Mouse (Mus musculus) midbrain, embryonic 13.5 days (tissue): ENCODE results near the gene Plcb2. TPM values are rescaled to one million over a fixed set of nuclear protein-coding genes. Genes with fewer than 3 reads are reported as not detected.

Source experiments
- ATAC-seq: fragments of 200-750 bp; cut with Nextera tagmentation; 2 replicates; pipeline ENCODE4 v1.8.0; 2017; ENCODE audit warnings: mild to moderate bottlenecking, moderate TSS enrichment, moderate library complexity
- H3K27ac ChIP-seq: fragments of 300-500 bp; sonication (generic); 2 replicates; pipeline ENCODE4 v1.5.1; 2015; ENCODE audit warnings: inconsistent platforms, mild to moderate bottlenecking, moderate library complexity
- H3K27me3 ChIP-seq: fragments of 300-500 bp; sonication (generic); 2 replicates; pipeline ENCODE4 v1.6.1; 2015; ENCODE audit warnings: mild to moderate bottlenecking, inconsistent platforms
- H3K36me3 ChIP-seq: fragments of 300-500 bp; sonication (generic); 2 replicates; pipeline ENCODE4 v1.6.1; 2015; ENCODE audit warnings: mild to moderate bottlenecking, inconsistent platforms
- H3K4me1 ChIP-seq: fragments of 300-500 bp; sonication (generic); replicated peaks from 2 replicates; pipeline ENCODE4 v1.6.1; 2015; ENCODE audit warnings: inconsistent platforms
- H3K4me2 ChIP-seq: fragments of 300-500 bp; sonication (generic); replicated peaks from 2 replicates; pipeline ENCODE4 v1.6.1; 2015; ENCODE audit warnings: moderate library complexity, mild to moderate bottlenecking, inconsistent platforms
- H3K4me3 ChIP-seq: fragments of 300-500 bp; sonication (generic); replicated peaks from 2 replicates; pipeline ENCODE4 v1.5.1; 2015; ENCODE audit warnings: mild to moderate bottlenecking, inconsistent platforms
- H3K9ac ChIP-seq: fragments of 300-500 bp; sonication (generic); replicated peaks from 2 replicates; pipeline ENCODE4 v1.6.1; 2015; ENCODE audit warnings: mild to moderate bottlenecking, inconsistent platforms
- H3K9me3 ChIP-seq: fragments of 300-500 bp; sonication (generic); 2 replicates; pipeline ENCODE4 v1.6.1; 2016; ENCODE audit warnings: mild to moderate bottlenecking, inconsistent platforms
- WGBS: fragments of 180-500 bp; shearing (Covaris S2); methylation state at CpG from one replicate; pipeline ENCODE4 v1.1.7; 2015; 5-methylcytosine and 5-hydroxymethylcytosine counted together
- polyA plus RNA-seq: library from polyadenylated mRNA; unstranded; fragments of >200 nt; fragmentation: Nextera tagmentation; extraction: Ambion mirVana; gene quantifications from 2 replicates; pipeline ENCODE4 v1.2.1, GENCODE M21; 2015

Gene Plcb2
- polyA plus RNA-seq, result 0.11 and 0.13 TPM in 2 replicates

DNA sequence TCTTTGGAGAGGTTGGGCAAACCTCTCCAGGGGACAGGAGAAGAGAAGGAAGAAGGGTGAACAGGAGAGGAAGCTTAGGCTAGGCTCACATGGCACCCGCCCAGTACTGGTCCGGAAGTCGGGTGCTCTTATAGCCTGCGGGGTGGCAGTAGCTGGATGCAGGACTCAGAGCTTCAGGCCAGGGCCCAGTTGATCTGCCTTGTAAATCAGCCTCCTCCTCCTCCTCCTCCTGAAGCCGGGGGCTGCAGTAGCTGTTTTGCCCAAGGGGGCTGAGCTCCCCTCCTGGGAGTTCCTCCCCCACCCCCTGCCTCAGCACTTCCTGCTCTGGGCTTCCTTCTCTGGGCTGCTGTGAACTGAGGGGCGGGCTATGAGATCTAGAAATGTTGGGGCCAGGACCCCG is at the start of gene Plcb2:
TSS of gene Plcb2 (minus strand) at position 102 of the 400 bp plus-strand sequence.
- ATAC-seq, result 0 out of 2 replicates have a peak, but pooled peaks have one; percentile 56

DNA sequence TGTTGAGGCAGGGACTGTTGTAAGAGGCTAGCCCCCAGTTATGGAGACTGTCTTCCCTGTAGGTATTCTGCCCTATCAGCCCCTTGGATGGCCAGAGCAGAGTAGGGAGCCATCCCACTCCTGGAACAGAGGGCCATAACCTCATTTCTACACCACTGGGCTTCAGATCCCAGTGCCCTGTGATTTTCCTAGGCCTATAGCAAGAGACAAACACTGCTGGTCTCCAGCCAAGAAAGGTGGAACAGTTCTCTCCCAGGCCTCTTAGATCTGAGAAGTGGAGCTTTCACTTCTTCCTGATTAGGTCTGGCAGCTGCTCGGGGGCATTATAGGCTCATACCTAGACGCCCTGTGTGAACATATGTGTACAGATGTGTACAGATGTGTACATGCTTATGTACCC is 48.1 kb upstream of the Plcb2 start:
- no peaks in the 10 kb centered on the region for H3K36me3 ChIP-seq
- no peak overlapping the region for H3K27ac ChIP-seq
- H3K4me3 ChIP-seq, result no peak overlapping the region
- peaks cover 4% of the 10 kb centered on the region; the same call in 1 of the 2 replicates for H3K27me3 ChIP-seq
- no peak overlapping the region for H3K4me2 ChIP-seq
- H3K9me3 ChIP-seq, result no peaks in the 10 kb centered on the region
- 75% methylated on average over 2 of the region's 2 CpGs for WGBS
- H3K4me1 ChIP-seq, result peaks cover 21% of the 10 kb centered on the region
- no peak for ATAC-seq
- H3K9ac ChIP-seq, result 0 out of 2 replicates have a peak overlapping the region, but pooled peaks have one; percentile 28

More for the DNA sequence above, at the start of gene Plcb2:
- 24% methylated on average over 7 of the region's 7 CpGs for WGBS
- H3K4me3 ChIP-seq, result no peak within 1 kb of the TSS
- H3K36me3 ChIP-seq, result no peaks in the 10 kb centered on the region
- peak within 1 kb of the TSS; percentile 19; the same call in 1 of the 2 replicates for H3K9ac ChIP-seq
- H3K4me1 ChIP-seq, result peaks cover 8% of the 10 kb centered on the region; the same call in 1 of the 2 replicates
- no peak within 1 kb of the TSS for H3K27ac ChIP-seq
- H3K9me3 ChIP-seq, result no peaks in the 10 kb centered on the region
- H3K4me2 ChIP-seq, result no peak within 1 kb of the TSS
- H3K27me3 ChIP-seq, result peaks cover 42% of the 10 kb centered on the region

DNA sequence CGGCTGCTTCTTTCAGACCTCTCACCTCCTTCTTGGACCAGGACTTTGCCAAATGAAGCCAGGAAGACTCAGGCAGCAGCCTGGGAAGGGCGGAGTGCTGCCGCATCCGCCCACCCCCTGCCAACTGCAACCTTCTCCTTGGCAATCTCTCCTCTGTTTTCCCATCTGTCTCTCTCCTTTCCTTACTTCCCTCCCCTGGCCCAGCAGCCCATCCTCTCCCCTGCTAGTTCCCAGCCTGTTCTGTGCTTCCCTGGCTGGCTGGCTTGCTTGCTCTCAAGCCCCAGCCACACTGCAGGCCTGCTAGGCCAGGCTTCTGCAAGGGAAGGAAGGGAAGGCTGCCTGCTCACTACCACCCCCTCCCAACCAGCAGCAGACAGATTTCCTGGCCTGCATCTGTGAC is 47.6 kb upstream of the Plcb2 start:
- peaks cover 16% of the 10 kb centered on the region for H3K4me1 ChIP-seq
- no peak overlapping the region for H3K4me3 ChIP-seq
- H3K9me3 ChIP-seq, result no peaks in the 10 kb centered on the region
- H3K27ac ChIP-seq, result no peak overlapping the region
- peaks cover 4% of the 10 kb centered on the region; the same call in 1 of the 2 replicates for H3K27me3 ChIP-seq
- 0 out of 2 replicates have a peak overlapping the region, but pooled peaks have one; percentile 28 for H3K9ac ChIP-seq
- no peak for ATAC-seq
- H3K4me2 ChIP-seq, result no peak overlapping the region
- 83% methylated on average over 4 of the region's 4 CpGs for WGBS
- no peaks in the 10 kb centered on the region for H3K36me3 ChIP-seq

DNA sequence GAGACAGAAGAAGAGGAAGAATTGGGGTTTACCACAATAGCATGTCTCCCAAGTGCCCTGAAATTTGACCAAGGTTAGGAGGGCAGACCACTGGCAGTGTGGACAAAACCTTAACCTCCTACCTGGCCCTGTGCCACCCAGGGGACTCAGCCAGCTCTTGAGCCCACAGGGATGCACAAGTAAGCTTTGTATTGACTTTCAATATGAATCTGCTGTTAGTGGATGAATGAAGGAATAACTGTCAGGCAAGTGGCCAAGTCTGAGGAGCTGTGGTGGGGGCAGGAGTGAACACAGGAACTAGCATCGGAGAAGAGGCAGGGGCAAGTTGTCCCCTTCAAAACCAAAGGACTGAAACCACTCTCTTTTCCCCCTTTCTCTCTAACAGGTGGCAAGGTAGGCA is 47.2 kb upstream of the Plcb2 start:
- WGBS, result 54% methylated on average over 1 of the region's 1 CpGs
- H3K4me2 ChIP-seq, result no peak overlapping the region
- H3K27me3 ChIP-seq, result peaks cover 4% of the 10 kb centered on the region; the same call in 1 of the 2 replicates
- no peak overlapping the region for H3K9ac ChIP-seq
- no peaks in the 10 kb centered on the region for H3K36me3 ChIP-seq
- H3K9me3 ChIP-seq, result no peaks in the 10 kb centered on the region
- H3K4me1 ChIP-seq, result peaks cover 12% of the 10 kb centered on the region
- no peak overlapping the region for H3K4me3 ChIP-seq
- no peak overlapping the region for H3K27ac ChIP-seq
- ATAC-seq, result no peak

DNA sequence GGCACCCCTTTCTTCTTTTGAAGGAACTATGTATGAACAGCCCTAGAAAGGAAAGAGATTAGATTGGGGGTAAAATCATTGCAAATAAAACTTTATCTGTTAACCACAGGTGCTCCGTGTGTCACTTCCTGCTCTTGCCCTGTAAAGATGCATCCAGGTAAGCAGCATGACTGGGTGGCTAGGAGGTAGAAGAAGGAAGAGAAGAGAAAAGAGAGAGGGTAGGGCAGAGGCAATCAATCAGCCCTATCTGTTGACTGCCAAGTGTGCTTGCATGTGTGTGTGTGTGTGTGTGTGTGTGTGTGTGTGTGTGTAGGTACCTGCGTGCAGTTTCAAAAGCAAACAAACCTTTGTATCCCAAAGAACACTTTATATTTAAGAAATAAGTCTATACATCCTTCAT is 46.3 kb upstream of the Plcb2 start:
- H3K27me3 ChIP-seq, result peaks cover 4% of the 10 kb centered on the region; the same call in 1 of the 2 replicates
- no peak overlapping the region for H3K9ac ChIP-seq
- no peaks in the 10 kb centered on the region for H3K36me3 ChIP-seq
- no peak overlapping the region for H3K27ac ChIP-seq
- H3K4me1 ChIP-seq, result peaks cover 5% of the 10 kb centered on the region
- no peak overlapping the region for H3K4me2 ChIP-seq
- H3K4me3 ChIP-seq, result no peak overlapping the region
- H3K9me3 ChIP-seq, result no peaks in the 10 kb centered on the region
- no peak for ATAC-seq
- 88% methylated on average over 2 of the region's 2 CpGs for WGBS

DNA sequence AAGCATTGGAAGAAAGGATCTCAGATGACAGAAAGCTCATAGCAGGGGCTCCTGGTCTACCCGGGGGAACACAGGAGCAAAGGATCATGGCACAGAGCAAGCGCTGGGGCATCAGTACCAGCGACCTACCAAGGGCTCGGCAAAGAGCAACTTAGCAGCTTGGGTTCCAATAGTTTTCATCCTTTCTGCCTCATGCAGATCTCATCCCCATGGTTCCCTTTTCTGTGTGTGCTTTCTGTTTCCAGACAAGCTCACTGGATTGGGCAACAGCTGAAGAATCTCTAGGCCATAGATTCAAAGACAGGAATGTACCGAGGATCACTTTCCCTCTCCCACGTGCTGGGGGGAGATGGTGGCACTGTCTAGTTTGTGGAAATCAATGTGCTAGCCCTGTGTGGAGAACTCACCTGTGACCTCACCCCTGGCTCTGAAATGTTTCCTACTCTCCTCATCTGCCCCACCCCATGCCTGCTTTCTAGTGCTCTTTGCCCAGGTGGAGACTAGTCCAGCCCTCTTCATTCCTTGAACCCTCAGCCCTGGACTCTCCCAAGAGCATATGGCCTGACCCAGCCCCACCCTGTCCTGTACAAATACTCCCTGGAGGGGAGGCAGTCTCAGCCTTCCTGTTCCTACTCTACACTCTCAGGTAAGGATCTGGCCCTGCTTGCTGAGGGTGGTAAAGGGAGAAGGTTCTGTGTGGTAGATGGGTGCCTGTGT is 44.1 kb upstream of the Plcb2 start, which contains the start of gene Phgr1:
TSS of gene Phgr1 (plus strand) at position 612 of the 717 bp plus-strand sequence.
- H3K27ac ChIP-seq, result no peak within 1 kb of the TSS
- H3K4me2 ChIP-seq, result no peak within 1 kb of the TSS
- H3K4me1 ChIP-seq, result no peaks in the 10 kb centered on the region; the same call in 1 of the 2 replicates
- H3K4me3 ChIP-seq, result no peak within 1 kb of the TSS
- H3K9me3 ChIP-seq, result no peaks in the 10 kb centered on the region
- H3K36me3 ChIP-seq, result no peaks in the 10 kb centered on the region
- peaks cover 4% of the 10 kb centered on the region; the same call in 1 of the 2 replicates for H3K27me3 ChIP-seq
- WGBS, result 83% methylated on average over 6 of the region's 6 CpGs
- no peak within 1 kb of the TSS for H3K9ac ChIP-seq
- ATAC-seq, result no peak

DNA sequence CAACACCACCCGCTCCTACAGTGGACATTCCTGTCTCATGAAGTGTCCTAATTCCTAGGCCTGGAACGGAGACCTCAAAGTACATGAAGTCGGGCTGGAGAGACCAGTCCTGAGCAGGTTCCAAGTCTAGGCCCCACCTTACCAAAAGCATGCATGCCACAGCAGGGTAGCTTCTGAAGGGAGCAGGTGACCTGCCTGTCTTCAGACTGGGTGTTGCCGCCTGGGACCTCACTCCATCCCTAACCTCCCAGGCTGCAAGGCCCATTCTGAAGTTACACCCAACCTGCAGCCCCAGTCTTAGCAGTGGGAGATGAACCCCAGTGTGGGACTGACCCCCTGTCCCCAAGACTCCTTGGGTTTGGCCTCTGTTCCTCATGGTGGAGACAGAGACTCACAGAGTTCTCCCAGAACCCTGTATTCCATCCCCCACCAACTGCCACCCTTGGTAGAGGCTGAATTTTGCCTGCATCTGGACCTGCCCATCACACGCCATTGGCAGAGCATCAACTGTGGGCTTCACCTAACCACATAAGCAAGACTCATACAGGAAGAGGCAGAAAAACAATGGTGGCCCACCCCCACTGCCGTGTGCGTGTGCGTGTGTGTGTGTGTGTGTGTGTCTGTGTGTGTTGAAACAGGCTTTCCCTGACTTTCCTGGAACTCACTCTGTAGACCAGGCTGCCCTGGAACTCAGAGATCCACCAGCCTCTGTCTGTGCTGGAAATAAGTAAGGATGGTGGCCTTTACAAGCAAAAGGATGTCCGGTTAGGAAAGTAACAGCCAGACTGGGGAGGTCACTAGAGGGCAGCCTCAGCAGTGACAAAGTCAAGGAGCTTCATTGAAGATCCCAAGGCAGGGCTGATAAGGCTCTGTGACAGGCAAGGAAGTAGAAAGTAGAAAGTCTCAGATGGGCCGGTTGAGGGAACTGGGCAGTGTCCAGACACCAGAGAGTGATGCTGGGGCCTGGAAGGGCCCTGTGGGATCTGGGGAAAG is 38.1 kb upstream of the Plcb2 start:
- ATAC-seq, result no peak
- Histone ChIP-seq H3K9me3 (no peaks in the 10 kb centered on the region), H3K27me3 (no peaks in the 10 kb centered on the region), H3K4me3 (no peak overlapping the region), H3K36me3 (no peaks in the 10 kb centered on the region), H3K4me2 (no peak overlapping the region), H3K4me1 (peaks cover 30% of the 10 kb centered on the region), H3K9ac (no peak overlapping the region), H3K27ac (no peak overlapping the region)
- WGBS, result 78% methylated on average over 10 of the region's 10 CpGs

DNA sequence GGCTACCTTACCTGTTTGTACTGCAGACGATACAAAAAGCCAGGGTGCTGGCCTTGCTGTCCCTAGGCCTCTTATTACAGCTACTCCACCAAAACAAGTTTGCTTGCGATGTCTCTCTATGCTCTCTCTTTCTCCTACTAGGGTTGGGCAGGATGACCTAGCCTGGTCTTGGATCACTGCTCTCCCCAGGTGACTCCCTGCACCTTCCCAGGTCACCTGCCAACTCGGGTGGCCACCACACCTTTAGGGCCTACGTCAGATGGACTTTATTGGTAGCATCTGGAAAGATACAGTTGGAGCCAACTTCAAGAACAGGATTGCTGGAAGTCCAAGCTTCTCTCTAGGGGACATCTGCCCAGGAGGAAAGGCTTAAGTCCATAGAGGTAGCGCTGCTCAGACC is 36.6 kb upstream of the Plcb2 start:
- no peaks in the 10 kb centered on the region for H3K36me3 ChIP-seq
- H3K9me3 ChIP-seq, result no peaks in the 10 kb centered on the region
- WGBS, result 80% methylated on average over 5 of the region's 5 CpGs
- H3K27me3 ChIP-seq, result 0 out of 2 replicates have a peak, but pooled peaks cover 6% of the 10 kb centered on the region
- no peak overlapping the region for H3K4me2 ChIP-seq
- no peak overlapping the region for H3K4me3 ChIP-seq
- H3K4me1 ChIP-seq, result peaks cover 44% of the 10 kb centered on the region
- ATAC-seq, result no peak
- no peak overlapping the region for H3K27ac ChIP-seq
- H3K9ac ChIP-seq, result no peak overlapping the region

DNA sequence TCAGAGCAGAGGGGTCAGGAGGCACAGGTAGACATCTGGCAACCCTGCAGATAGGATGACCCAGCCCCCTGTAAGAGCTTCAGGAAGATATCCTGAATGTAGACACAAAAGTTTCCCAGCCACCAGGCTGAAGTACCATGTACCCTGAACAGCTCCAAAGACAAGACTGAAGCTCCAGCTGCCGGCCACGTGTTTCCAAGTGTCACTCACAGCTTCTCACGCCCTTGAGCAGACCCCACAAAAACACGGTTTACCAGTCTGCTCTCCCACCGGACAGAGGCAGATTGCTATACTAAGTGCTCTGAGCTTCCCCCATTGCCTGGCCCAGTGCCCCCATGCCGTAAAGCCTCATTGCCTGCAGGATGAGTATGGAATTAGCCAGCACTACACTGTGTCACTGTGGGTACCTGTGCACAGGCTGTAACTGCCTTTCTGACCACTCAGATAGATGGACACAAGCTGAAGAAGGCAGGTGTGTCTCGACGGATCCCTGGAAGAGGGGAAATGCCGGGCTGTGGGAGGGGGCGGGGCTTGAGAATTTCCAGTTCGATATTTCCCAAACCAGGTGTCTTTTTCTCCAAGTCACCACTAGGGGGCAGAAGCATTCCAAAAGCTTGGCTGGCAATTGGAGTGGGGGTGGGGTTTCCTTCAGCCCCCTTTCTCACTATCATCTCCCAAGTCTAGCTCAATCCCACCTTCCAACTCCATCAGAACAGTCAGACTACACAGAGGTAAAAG is 36.0 kb upstream of the Plcb2 start:
- no peak overlapping the region for H3K4me3 ChIP-seq
- H3K27me3 ChIP-seq, result peaks cover 7% of the 10 kb centered on the region; the same call in 1 of the 2 replicates
- H3K36me3 ChIP-seq, result no peaks in the 10 kb centered on the region
- WGBS, result 29% methylated on average over 11 of the region's 11 CpGs
- H3K9ac ChIP-seq, result no peak overlapping the region
- H3K27ac ChIP-seq, result no peak overlapping the region
- peaks cover 49% of the 10 kb centered on the region for H3K4me1 ChIP-seq
- no peak for ATAC-seq
- H3K9me3 ChIP-seq, result no peaks in the 10 kb centered on the region
- no peak overlapping the region for H3K4me2 ChIP-seq

DNA sequence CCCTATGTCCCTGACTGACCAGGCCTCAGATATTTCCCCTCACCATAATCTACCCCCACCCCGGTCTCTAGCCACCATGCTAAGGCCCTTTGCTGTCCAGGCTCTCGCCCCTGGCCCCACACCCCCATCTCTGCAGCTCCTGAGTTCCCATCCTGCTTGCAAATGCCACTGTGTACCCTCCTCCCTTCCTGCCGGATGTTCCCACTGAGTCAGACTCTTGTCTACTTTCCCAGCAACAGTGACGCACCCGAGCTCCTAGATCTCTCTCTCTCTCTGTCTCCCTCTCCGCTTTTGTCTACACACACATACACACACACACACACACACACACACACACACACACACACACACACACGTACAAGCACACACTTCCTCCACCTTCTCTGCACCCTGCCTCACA is 35.2 kb upstream of the Plcb2 start:
- WGBS, result 62% methylated on average over 7 of the region's 7 CpGs
- Histone ChIP-seq H3K4me3 (no peak overlapping the region), H3K27ac (peak overlapping the region; percentile 97; the same call in 1 of the 2 replicates), H3K9me3 (no peaks in the 10 kb centered on the region), H3K9ac (no peak overlapping the region), H3K4me1 (peaks cover 49% of the 10 kb centered on the region), H3K4me2 (no peak overlapping the region), H3K27me3 (peaks cover 14% of the 10 kb centered on the region; the same call in 1 of the 2 replicates), H3K36me3 (no peaks in the 10 kb centered on the region)
- no peak for ATAC-seq

DNA sequence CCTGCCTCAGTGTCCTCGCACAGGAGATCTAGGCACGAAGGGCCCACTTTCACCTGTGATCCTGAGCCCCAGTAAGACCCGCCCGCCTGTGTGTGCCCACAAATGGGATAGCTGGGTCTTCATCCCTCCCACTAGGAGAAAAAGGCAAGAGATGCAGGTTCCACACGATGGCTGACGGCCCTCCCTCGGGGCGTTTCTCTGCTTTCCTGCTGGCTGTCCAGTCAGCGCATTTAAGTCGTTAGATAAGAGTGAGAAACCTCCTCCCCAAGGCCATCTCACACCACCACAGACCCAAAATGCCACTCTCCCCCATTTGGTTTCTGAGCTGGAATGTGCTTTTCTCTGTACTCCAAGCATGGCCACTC is 34.5 kb upstream of the Plcb2 start:
- ATAC-seq, result no peak
- Histone ChIP-seq H3K4me3 (peak overlapping the region; percentile 17), H3K9ac (peak overlapping the region; percentile 65), H3K9me3 (no peaks in the 10 kb centered on the region), H3K4me1 (peaks cover 49% of the 10 kb centered on the region), H3K36me3 (no peaks in the 10 kb centered on the region), H3K4me2 (peak overlapping the region; percentile 48), H3K27me3 (peaks cover 14% of the 10 kb centered on the region; the same call in 1 of the 2 replicates), H3K27ac (peak overlapping the region; percentile 97)
- WGBS, result 5% methylated on average over 10 of the region's 10 CpGs
